Mouse (Mus musculus) cerebellum, postnatal 4 days (tissue): Measurements from ENCODE around the gene Eif3b.
"Not testable (repeated sequence)": the region's sequence is repeated elsewhere in the genome, so short reads cannot be mapped to it uniquely, and the experiment has no call there.

Source experiments
- DNase-seq, 2 experiments: peaks; one replicate each; pipeline ENCODE4 v3.0.0; 2022; ENCODE audit warnings: low spot score in 2 of 2, mixed read lengths in 1 of 2

Eif3b gene

GRCm38 (mm10) chr5:140392701-140393100, 26.4 kb upstream of the Eif3b start:
- DNase-seq, result no peak

GRCm38 (mm10) chr5:140396166-140396940, 22.8 kb upstream of the Eif3b start:
- no peak for DNase-seq

- DNase-seq, result no peak
These were observed 16.4 kb upstream of the Eif3b start for GRCm38 (mm10) chr5:140402640-140403270.

GRCm38 (mm10) chr5:140405126-140405525, 14.0 kb upstream of the Eif3b start:
- DNase-seq, result no peak

- DNase-seq, result no peak
These were observed 12.5 kb upstream of the Eif3b start for GRCm38 (mm10) chr5:140406666-140407065.

- no peak for DNase-seq
These were observed 10.3 kb upstream of the Eif3b start for GRCm38 (mm10) chr5:140408801-140409200.

GRCm38 (mm10) chr5:140411339-140411738, 7.8 kb upstream of the Eif3b start:
- DNase-seq, result peak; percentile 26 to 37

GRCm38 (mm10) chr5:140414647-140415046, 4.5 kb upstream of the Eif3b start:
- no peak for DNase-seq

GRCm38 (mm10) chr5:140418106-140418488, 1.0 kb upstream of the Eif3b start:
- DNase-seq, result no peak

GRCm38 (mm10) chr5:140419442-140420080, 433 bp downstream of the Eif3b start:
- DNase-seq, result no peak

- DNase-seq, result no peak
These were observed 1.5 kb downstream of the Eif3b start for GRCm38 (mm10) chr5:140420616-140421015.

GRCm38 (mm10) chr5:140425016-140425783, 6.1 kb downstream of the Eif3b start:
- DNase-seq, result no peak

GRCm38 (mm10) chr5:140439117-140439516, 20.0 kb downstream of the Eif3b start:
- DNase-seq, result not testable (repeated sequence)

- no peak for DNase-seq
These were observed 22.3 kb downstream of the Eif3b start for GRCm38 (mm10) chr5:140441406-140441805.

- no peak for DNase-seq
These were observed 24.9 kb downstream of the Eif3b start for GRCm38 (mm10) chr5:140444012-140444411.

GRCm38 (mm10) chr5:140445345-140445744, 26.2 kb downstream of the Eif3b start, which contains the start of gene Gm4869:
Gene Gm4869 (plus strand): TSS chr5:140445645.
- no peak for DNase-seq

GRCm38 (mm10) chr5:140446054-140446453, 26.9 kb downstream of the Eif3b start:
- no peak for DNase-seq

GRCm38 (mm10) chr5:140454488-140454887, 35.4 kb downstream of the Eif3b start:
- DNase-seq, result no peak

GRCm38 (mm10) chr5:140455466-140455865, 36.3 kb downstream of the Eif3b start:
- DNase-seq, result peak in 1 of 2 experiments; percentile 16

GRCm38 (mm10) chr5:140461476-140461875, 42.3 kb downstream of the Eif3b start:
- no peak for DNase-seq

GRCm38 (mm10) chr5:140463151-140463550, 44.0 kb downstream of the Eif3b start:
- not testable (repeated sequence) for DNase-seq

GRCm38 (mm10) chr5:140464943-140465342, 45.8 kb downstream of the Eif3b start:
- no peak for DNase-seq
